Mouse (Mus musculus) ES-Bruce4 (cell line): ENCODE measurements at regions not wholly inside any gene's neighbourhood (a gene's known extent, or its start where the extent isn't known, plus 50 kb on each side); places are given as distances from the start of the nearest gene placed in this dataset.

Experiments used
- H3K27ac ChIP-seq: 2 replicates; pipeline ENCODE4 v1.5.1; 2012; ENCODE audit warnings: low read length, inconsistent platforms; ENCODE audit not compliant: insufficient read depth
- H3K27me3 ChIP-seq: 2 replicates; pipeline ENCODE4 v1.6.1; 2012; ENCODE audit warnings: mild to moderate bottlenecking, low read length, inconsistent platforms; ENCODE audit not compliant: control insufficient read depth, poor library complexity, insufficient read depth, severe bottlenecking
- H3K36me3 ChIP-seq: 2 replicates; pipeline ENCODE4 v1.6.1; 2012; ENCODE audit warnings: inconsistent platforms, mild to moderate bottlenecking, low read length, moderate library complexity; ENCODE audit not compliant: control insufficient read depth, poor library complexity, insufficient read depth, severe bottlenecking
- H3K4me1 ChIP-seq: one replicate; pipeline ENCODE4 v1.8.1; 2011; ENCODE audit warnings: low read length; ENCODE audit not compliant: control insufficient read depth, insufficient read depth
- H3K4me3 ChIP-seq: 2 replicates; pipeline ENCODE4 v1.5.1; 2011; ENCODE audit warnings: low read depth, mild to moderate bottlenecking, low read length
- H3K9ac ChIP-seq: 2 replicates; pipeline ENCODE4 v1.6.1; 2012; ENCODE audit warnings: low read depth, mild to moderate bottlenecking, inconsistent platforms; ENCODE audit not compliant: poor library complexity, severe bottlenecking
- H3K9me3 ChIP-seq: replicated peaks from 2 replicates; pipeline ENCODE4 v1.6.1; 2012; ENCODE audit warnings: mild to moderate bottlenecking, low read length, inconsistent platforms; ENCODE audit not compliant: control insufficient read depth, poor library complexity, insufficient read depth, severe bottlenecking
- CTCF ChIP-seq: IDR thresholded peaks from one replicate; pipeline ENCODE4 v1.8.1; 2011; ENCODE audit warnings: low read depth, low read length
- EP300 ChIP-seq: IDR thresholded peaks from 2 replicates; pipeline ENCODE4 v1.6.1; 2011; ENCODE audit warnings: low read depth, low read length; ENCODE audit not compliant: insufficient read depth
- POLR2A ChIP-seq: IDR thresholded peaks from one replicate; pipeline ENCODE4 v1.8.1; 2011; ENCODE audit warnings: low read length; ENCODE audit not compliant: insufficient read depth

- H3K27me3 ChIP-seq, result no peaks in the 10 kb centered on the region
- no peaks in the 10 kb centered on the region for H3K36me3 ChIP-seq
- no peak overlapping the region for H3K27ac ChIP-seq
- H3K9ac ChIP-seq, result no peak overlapping the region
- TF ChIP-seq CTCF (no peak), POLR2A (no peak), EP300 (no peak)
- peaks cover 3% of the 10 kb centered on the region for H3K4me1 ChIP-seq
- no peak overlapping the region for H3K4me3 ChIP-seq
- no peaks in the 10 kb centered on the region for H3K9me3 ChIP-seq
Measured at GRCm38 (mm10) chr12:112253461-112253860, 107.5 kb downstream of the Kif26a start.

- TF ChIP-seq POLR2A (no peak), EP300 (no peak), CTCF (no peak)
- no peaks in the 10 kb centered on the region for H3K36me3 ChIP-seq
- no peaks in the 10 kb centered on the region for H3K27me3 ChIP-seq
- H3K4me1 ChIP-seq, result peaks cover 3% of the 10 kb centered on the region
- no peak overlapping the region for H3K4me3 ChIP-seq
- H3K9me3 ChIP-seq, result no peaks in the 10 kb centered on the region
- H3K9ac ChIP-seq, result no peak overlapping the region
- H3K27ac ChIP-seq, result no peak overlapping the region
Measured at GRCm38 (mm10) chr12:112255223-112255622, 109.2 kb downstream of the Kif26a start.

DNA sequence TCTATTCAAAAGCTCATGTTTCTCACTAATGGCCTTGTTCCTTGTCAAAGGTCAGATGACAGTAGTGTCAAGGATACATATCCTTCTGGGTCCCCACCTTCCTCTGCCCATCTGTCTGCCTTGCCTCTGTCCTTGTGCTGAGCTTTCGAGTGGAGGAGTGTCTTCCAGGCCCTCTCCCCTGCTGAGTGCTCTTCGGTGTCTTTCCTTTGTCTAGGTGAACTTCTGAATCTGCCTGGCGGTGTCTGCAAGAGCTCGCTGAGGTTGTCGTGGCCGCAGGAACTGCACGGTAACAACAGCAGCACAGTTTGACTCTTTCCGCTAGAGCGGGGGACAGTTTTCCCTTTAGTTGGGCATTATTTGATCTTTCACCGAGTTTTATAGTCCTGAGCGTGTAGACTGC, 111.7 kb downstream of the Kif26a start:
- TF ChIP-seq EP300 (no peak), CTCF (no peak), POLR2A (no peak)
- no peak overlapping the region for H3K4me3 ChIP-seq
- no peaks in the 10 kb centered on the region for H3K36me3 ChIP-seq
- no peak overlapping the region for H3K27ac ChIP-seq
- peaks cover 3% of the 10 kb centered on the region for H3K4me1 ChIP-seq
- H3K9ac ChIP-seq, result no peak overlapping the region
- H3K27me3 ChIP-seq, result no peaks in the 10 kb centered on the region
- no peaks in the 10 kb centered on the region for H3K9me3 ChIP-seq

DNA sequence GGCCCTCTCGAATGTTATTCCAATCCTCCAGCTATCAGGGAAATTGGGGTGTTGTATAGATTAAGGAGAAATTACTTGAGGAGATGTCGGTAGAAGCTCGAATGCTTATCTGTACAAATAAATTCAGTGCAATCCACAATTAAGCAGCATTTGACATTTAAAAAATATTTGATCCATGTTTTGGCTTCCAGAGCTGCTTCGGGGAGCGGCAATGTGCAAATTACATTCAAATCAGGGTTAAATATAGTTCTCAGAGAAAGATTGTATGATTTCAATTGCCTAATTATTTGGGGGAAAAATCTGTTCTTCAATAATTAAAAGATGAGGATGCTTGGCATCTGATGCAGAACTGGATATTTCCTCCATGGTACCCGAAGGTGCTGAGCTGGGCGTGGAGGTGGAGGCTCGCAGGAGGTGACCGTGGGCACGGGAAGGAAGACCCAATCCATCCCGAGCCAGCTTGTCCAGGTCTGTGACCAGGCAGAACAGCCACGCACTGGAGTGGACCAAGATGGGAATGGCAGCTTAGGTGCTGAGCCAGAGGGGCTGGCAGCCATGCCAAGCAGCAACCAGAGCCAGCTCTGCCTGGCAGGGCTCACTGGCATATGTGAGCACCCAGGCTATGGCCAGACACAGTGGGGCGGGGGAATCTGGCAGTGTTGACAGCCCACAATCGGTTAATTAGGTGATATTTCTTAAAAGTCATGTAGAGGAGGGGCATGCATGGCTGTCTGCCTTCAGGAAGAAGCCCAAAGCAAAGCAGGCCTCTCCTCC, 117.5 kb downstream of the Kif26a start:
- no peak for TF ChIP-seq POLR2A
- TF ChIP-seq CTCF, result no peak
- no peak for TF ChIP-seq EP300
- Histone ChIP-seq H3K9me3 (no peaks in the 10 kb centered on the region), H3K27me3 (no peaks in the 10 kb centered on the region), H3K36me3 (no peaks in the 10 kb centered on the region), H3K27ac (no peak overlapping the region), H3K4me3 (no peak overlapping the region), H3K9ac (no peak overlapping the region), H3K4me1 (no peaks in the 10 kb centered on the region)

DNA sequence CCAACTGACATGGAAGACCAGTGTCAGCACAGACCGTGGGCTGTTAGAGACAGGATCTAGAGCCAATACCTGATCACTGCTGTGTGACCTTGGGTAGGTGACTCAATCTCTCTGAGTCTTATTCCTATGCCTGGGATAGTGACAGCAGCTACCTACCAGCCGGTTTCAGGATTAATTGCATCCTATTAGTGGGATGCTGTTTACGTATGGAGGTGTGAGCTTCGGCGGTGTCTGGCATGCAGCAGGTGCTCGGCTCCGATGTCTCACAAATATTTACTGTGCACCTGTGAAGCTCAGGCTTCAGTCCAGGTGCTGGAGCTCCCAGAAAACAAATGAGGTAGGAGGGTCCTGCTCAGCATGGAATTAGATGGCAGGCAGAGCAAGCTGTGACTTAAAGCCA, 118.2 kb downstream of the Kif26a start:
- no peak overlapping the region for H3K4me3 ChIP-seq
- no peaks in the 10 kb centered on the region for H3K36me3 ChIP-seq
- TF ChIP-seq EP300 (no peak), CTCF (no peak), POLR2A (no peak)
- H3K27me3 ChIP-seq, result no peaks in the 10 kb centered on the region
- no peak overlapping the region for H3K9ac ChIP-seq
- no peak overlapping the region for H3K27ac ChIP-seq
- H3K9me3 ChIP-seq, result no peaks in the 10 kb centered on the region
- H3K4me1 ChIP-seq, result no peaks in the 10 kb centered on the region

GRCm38 (mm10) chr12:112265289-112265969, 119.4 kb downstream of the Kif26a start:
- Histone ChIP-seq H3K4me1 (no peaks in the 10 kb centered on the region), H3K9ac (no peak overlapping the region), H3K36me3 (no peaks in the 10 kb centered on the region), H3K27ac (no peak overlapping the region), H3K27me3 (no peaks in the 10 kb centered on the region), H3K9me3 (no peaks in the 10 kb centered on the region), H3K4me3 (no peak overlapping the region)
- TF ChIP-seq CTCF (no peak), EP300 (no peak), POLR2A (no peak)
